Mouse (Mus musculus) thymus, adult 2 months (tissue): ENCODE measurements around the gene Gm6993.

Experiments used
- CTCF ChIP-seq: fragments of 200-500 bp; IDR thresholded peaks from 2 replicates; pipeline ENCODE4 v1.5.1; 2012; ENCODE audit warnings: mild to moderate bottlenecking, control low read depth, low read length, moderate library complexity, borderline replicate concordance; ENCODE audit not compliant: control insufficient read depth, poor library complexity, insufficient read depth; ENCODE audit errors: extremely low read depth
- POLR2A ChIP-seq: fragments of 200-500 bp; IDR thresholded peaks from 2 replicates; pipeline ENCODE4 v1.6.1; 2012; ENCODE audit warnings: mild to moderate bottlenecking, low read length, control low read depth, moderate library complexity; ENCODE audit not compliant: control insufficient read depth, poor library complexity, insufficient read depth; ENCODE audit errors: extremely low read depth

DNA sequence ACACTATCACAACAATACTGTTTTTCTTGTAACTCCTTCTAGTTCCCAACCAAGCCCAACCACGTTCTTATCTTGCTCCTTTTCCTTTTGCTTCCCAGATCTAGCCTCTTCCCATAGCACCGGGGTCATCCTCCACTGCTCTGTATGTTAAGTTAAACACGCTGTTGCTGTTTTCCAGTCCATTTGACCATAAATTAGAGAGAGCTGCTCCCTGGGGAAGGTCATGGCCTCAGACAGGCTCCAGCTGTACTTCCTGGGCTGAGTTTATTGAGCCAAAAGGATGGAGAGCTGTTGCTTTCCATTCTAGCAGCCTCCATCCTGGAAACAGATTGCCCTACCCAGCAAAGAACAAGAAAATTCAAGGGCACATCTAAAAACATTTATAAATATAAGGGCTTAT, 7.6 kb downstream of the Gm6993 start:
- TF ChIP-seq CTCF: no peak
- no peak for TF ChIP-seq POLR2A
